Mouse (Mus musculus) stomach, postnatal 0 days (tissue): ENCODE data around the gene Trappc3.

Experiments
- CTCF ChIP-seq: IDR thresholded peaks from 2 replicates; pipeline ENCODE4 v1.5.1; 2016; ENCODE audit warnings: antibody characterized with exemption, low read depth, mild to moderate bottlenecking, moderate library complexity
- EP300 ChIP-seq: optimal IDR thresholded peaks from 2 replicates; pipeline ENCODE3; 2016; ENCODE audit warnings: antibody characterized with exemption

GRCm38 (mm10) chr4:126296617-126297101, 34.5 kb downstream of the Trappc3 start:
- TF ChIP-seq CTCF = peak; percentile 43; the same call in 1 of the 2 replicates
- no peak for TF ChIP-seq EP300
